Mouse (Mus musculus) adrenal gland, postnatal 36 days (tissue): Measurements from ENCODE around the gene Creb3. TPM values are rescaled to one million over a fixed set of nuclear protein-coding genes. Genes with fewer than 3 reads are reported as not detected.
"Not testable (repeated sequence)": the region's sequence is repeated elsewhere in the genome, so short reads cannot be mapped to it uniquely, and the experiment has no call there.

Experiments used
- DNase-seq, 2 experiments: peaks; one replicate each; pipeline ENCODE4 v3.0.0; 2021; ENCODE audit warnings: mixed read lengths in 1 of 2
- long read RNA-seq, 2 experiments: library from polyadenylated mRNA; stranded (forward); transcript quantifications; one replicate each; pipeline ENCODE4 v2.0.0; 2021; ENCODE audit warnings: borderline sequencing depth in 2 of 2
- total RNA-seq, 2 experiments: library from RNA; stranded (reverse); gene quantifications; 2 replicates each; pipeline ENCODE4 v1.2.3; 2021

The Creb3 gene
- total RNA-seq: 100 to 1,000 TPM; 117 to 170 TPM
- long read RNA-seq, experiment 1, transcript Creb3-201 (9 exons, 1,884 nt): major isoform, 215 of 236 reads
- long read RNA-seq, experiment 1, partial matches to known transcripts: 4 of 236 reads
- long read RNA-seq, experiment 1, other reads (novel, unspliced or antisense): 15 of 236 reads
- long read RNA-seq, experiment 2, transcript Creb3-201 (9 exons, 1,884 nt): major isoform, 65 of 74 reads
- long read RNA-seq, experiment 2, partial matches to known transcripts: 1 of 74 reads
- long read RNA-seq, experiment 2, other reads (novel, unspliced or antisense): 5 of 74 reads

GRCm38 (mm10) chr4:43561997-43562768 lies at the start of gene Creb3, which contains the start of gene Tln1:
TSS of gene Creb3 (plus strand) at chr4:43562332.
TSS of gene Tln1 (minus strand) at chr4:43562691.
- peak; percentile 95 for DNase-seq

- no peak for DNase-seq
Observed at GRCm38 (mm10) chr4:43512653-43513052, 49.5 kb upstream of the Creb3 start.

GRCm38 (mm10) chr4:43513300-43513699 lies 48.8 kb upstream of the Creb3 start:
- DNase-seq: no peak

- no peak for DNase-seq
Observed at GRCm38 (mm10) chr4:43513791-43514190, 48.3 kb upstream of the Creb3 start.

GRCm38 (mm10) chr4:43515764-43516708 lies 46.1 kb upstream of the Creb3 start:
- DNase-seq: peak in 1 of 2 experiments; percentile 44

GRCm38 (mm10) chr4:43519551-43519950 lies 42.6 kb upstream of the Creb3 start:
- DNase-seq: no peak

- DNase-seq: peak; percentile 89 to 90
Observed at GRCm38 (mm10) chr4:43519956-43520355, 42.2 kb upstream of the Creb3 start.

- no peak for DNase-seq
Observed at GRCm38 (mm10) chr4:43527880-43528279, 34.3 kb upstream of the Creb3 start.

- no peak for DNase-seq
Observed at GRCm38 (mm10) chr4:43528487-43528886, 33.6 kb upstream of the Creb3 start.

- peak; percentile 50 to 66 for DNase-seq
Observed at GRCm38 (mm10) chr4:43530081-43530501, 32.0 kb upstream of the Creb3 start.

- peak; percentile 84 to 88 for DNase-seq
Observed at GRCm38 (mm10) chr4:43530581-43530980, 31.6 kb upstream of the Creb3 start.

- DNase-seq: peak; percentile 87
Observed at GRCm38 (mm10) chr4:43533270-43533669, 28.9 kb upstream of the Creb3 start.

- no peak for DNase-seq
Observed at GRCm38 (mm10) chr4:43535628-43536027, 26.5 kb upstream of the Creb3 start.

GRCm38 (mm10) chr4:43536031-43536430 lies 26.1 kb upstream of the Creb3 start:
- DNase-seq: peak in 1 of 2 experiments; percentile 43

GRCm38 (mm10) chr4:43542044-43542443 lies 20.1 kb upstream of the Creb3 start:
- no peak for DNase-seq

GRCm38 (mm10) chr4:43546375-43547047 lies 15.6 kb upstream of the Creb3 start:
- DNase-seq: peak; percentile 79 to 81

GRCm38 (mm10) chr4:43547160-43547559 lies 15.0 kb upstream of the Creb3 start:
- no peak for DNase-seq

- DNase-seq: no peak
Observed at GRCm38 (mm10) chr4:43549055-43549454, 13.1 kb upstream of the Creb3 start.

- not testable (repeated sequence) for DNase-seq
Observed at GRCm38 (mm10) chr4:43551854-43552253, 10.3 kb upstream of the Creb3 start.

GRCm38 (mm10) chr4:43552437-43552836 lies 9.7 kb upstream of the Creb3 start:
- DNase-seq: peak in 1 of 2 experiments; percentile 1

- DNase-seq: no peak
Observed at GRCm38 (mm10) chr4:43553891-43554290, 8.2 kb upstream of the Creb3 start.
